Mouse (Mus musculus) embryonic facial prominence, embryonic 14.5 days (tissue): ENCODE data around the gene Nxn. TPM values are rescaled to one million over a fixed set of nuclear protein-coding genes. Genes with fewer than 3 reads are reported as not detected.
A peak's percentile ranks its signal among the peaks of the same experiment; 100 is the strongest.

Experiments
- ATAC-seq: fragments of 200-750 bp; cut with Nextera tagmentation; 2 replicates; pipeline ENCODE4 v1.8.0; 2017; ENCODE audit warnings: low read depth, moderate number of reproducible peaks, moderate TSS enrichment
- DNase-seq: peaks from one replicate; pipeline ENCODE4 v3.0.0-alpha.2; 2015; ENCODE audit warnings: low spot score
- H3K27ac ChIP-seq: fragments of 300-500 bp; sonication (generic); replicated peaks from 2 replicates; pipeline ENCODE4 v1.5.1; 2014; ENCODE audit warnings: low read depth, mild to moderate bottlenecking, low read length, moderate library complexity
- H3K27me3 ChIP-seq: fragments of 300-500 bp; sonication (generic); replicated peaks from 2 replicates; pipeline ENCODE4 v1.6.1; 2014; ENCODE audit warnings: low read length; ENCODE audit not compliant: control insufficient read depth, insufficient read depth
- H3K36me3 ChIP-seq: fragments of 300-500 bp; sonication (generic); 2 replicates; pipeline ENCODE4 v1.6.1; 2014; ENCODE audit warnings: low read length, mixed read lengths; ENCODE audit not compliant: control insufficient read depth, insufficient read depth
- H3K4me1 ChIP-seq: fragments of 300-500 bp; sonication (generic); 2 replicates; pipeline ENCODE4 v1.6.1; 2014; ENCODE audit warnings: antibody characterized with exemption, low read length; ENCODE audit not compliant: control insufficient read depth, insufficient read depth
- H3K4me2 ChIP-seq: fragments of 300-500 bp; sonication (generic); 2 replicates; pipeline ENCODE4 v1.6.1; 2014; ENCODE audit warnings: low read depth, mild to moderate bottlenecking, low read length, moderate library complexity, mixed read lengths
- H3K4me3 ChIP-seq: fragments of 300-500 bp; sonication (generic); 2 replicates; pipeline ENCODE4 v1.5.1; 2014; ENCODE audit warnings: low read depth, mild to moderate bottlenecking, low read length
- H3K9ac ChIP-seq: fragments of 300-500 bp; sonication (generic); 2 replicates; pipeline ENCODE4 v1.6.1; 2014; ENCODE audit warnings: low read depth, mild to moderate bottlenecking, low read length, moderate library complexity, mixed read lengths
- H3K9me3 ChIP-seq: fragments of 300-500 bp; sonication (generic); 2 replicates; pipeline ENCODE4 v1.6.1; 2016; ENCODE audit warnings: low read length; ENCODE audit not compliant: control insufficient read depth
- WGBS: fragments of 180-500 bp; shearing (Covaris S2); extraction: QIAGEN DNeasy Blood & Tissue Kit; methylation state at CpG from one replicate; pipeline ENCODE4 v1.1.7; 2014; 5-methylcytosine and 5-hydroxymethylcytosine counted together
- polyA plus RNA-seq: library from polyadenylated mRNA; unstranded; fragments of >200 nt; fragmentation: Nextera tagmentation; extraction: Ambion mirVana; gene quantifications from 2 replicates; pipeline ENCODE4 v1.2.1, GENCODE M21; 2014

The Nxn gene
- polyA plus RNA-seq: 63.8 and 70.2 TPM in 2 replicates

DNA sequence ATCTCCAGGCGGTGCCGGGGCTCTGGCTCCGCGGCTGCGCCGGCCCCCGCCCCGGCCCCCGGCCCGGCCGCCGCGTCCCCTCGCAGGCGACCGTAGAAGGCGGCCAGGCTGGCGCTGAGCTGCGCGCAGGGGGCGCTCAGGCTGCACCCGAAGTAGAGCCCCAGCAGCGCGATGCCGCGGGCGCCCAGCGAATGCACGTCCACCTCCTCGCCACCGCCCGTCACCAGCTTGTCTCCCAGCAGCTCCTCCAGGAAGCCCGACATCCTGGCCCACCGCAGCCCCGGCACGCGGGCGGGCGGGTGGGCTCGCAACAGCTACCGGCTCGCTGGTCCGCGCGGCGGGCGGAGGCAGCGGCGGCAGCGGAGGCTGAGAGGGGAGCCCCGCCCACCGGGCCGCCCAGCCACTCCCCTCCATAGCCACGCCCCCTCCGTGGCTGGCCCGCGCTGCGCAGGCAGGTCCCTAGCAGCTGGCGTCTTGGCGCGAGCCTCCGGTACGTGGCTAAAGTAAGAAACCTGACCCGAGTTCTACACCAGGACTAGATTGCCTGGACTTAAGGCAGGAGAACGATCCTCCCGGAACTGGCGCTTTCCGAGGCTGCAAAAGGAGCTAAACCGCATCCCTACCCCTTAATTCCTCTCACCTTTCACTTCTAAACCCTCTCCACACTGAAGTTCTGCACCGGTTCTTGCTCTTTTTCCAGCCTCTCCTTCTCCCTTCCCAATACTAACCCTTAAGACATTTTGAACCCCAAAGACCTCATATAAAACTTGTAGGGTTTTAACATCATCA is at the start of gene Nxn:
Gene Nxn, minus strand, starts transcription at position 343 of the 789 bp plus-strand sequence.
- H3K4me3 ChIP-seq: peak within 1 kb of the TSS; percentile 88
- no peaks in the 10 kb centered on the region for H3K36me3 ChIP-seq
- ATAC-seq: peak; percentile 94
- H3K4me1 ChIP-seq: peaks cover 27% of the 10 kb centered on the region
- H3K4me2 ChIP-seq: peak within 1 kb of the TSS; percentile 73
- peak; percentile 96 for DNase-seq
- 0% methylated on average over 17 of the region's 70 CpGs for WGBS
- no peaks in the 10 kb centered on the region for H3K27me3 ChIP-seq
- H3K9me3 ChIP-seq: no peaks in the 10 kb centered on the region
- peak within 1 kb of the TSS; percentile 91 for H3K9ac ChIP-seq
- H3K27ac ChIP-seq: peak within 1 kb of the TSS; percentile 88

DNA sequence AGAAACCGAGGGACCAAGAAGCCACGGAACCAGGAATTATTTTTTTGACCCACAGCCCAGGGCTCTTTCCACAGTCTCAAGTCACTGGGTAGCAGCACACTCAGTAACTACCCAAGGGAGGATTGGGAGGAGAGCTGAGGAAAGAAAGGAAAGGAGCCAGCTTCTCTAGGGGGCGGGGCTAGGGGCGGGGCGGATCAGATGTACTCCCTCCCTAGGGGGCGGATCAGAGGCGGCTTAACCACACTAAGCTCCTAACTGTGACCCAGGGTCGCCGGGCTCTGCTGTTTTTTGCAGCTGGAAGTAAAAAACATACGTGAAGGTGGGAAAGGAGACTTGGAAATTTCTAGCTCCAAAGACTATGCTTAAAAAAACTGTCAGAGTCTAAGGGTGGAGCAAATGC is 47.3 kb upstream of the Nxn start:
- Histone ChIP-seq H3K9me3 (no peaks in the 10 kb centered on the region), H3K9ac (no peak overlapping the region), H3K4me1 (peaks cover 35% of the 10 kb centered on the region), H3K4me3 (no peak overlapping the region), H3K27ac (peak overlapping the region; percentile 61), H3K27me3 (no peaks in the 10 kb centered on the region), H3K36me3 (peaks cover 35% of the 10 kb centered on the region; the same call in 1 of the 2 replicates), H3K4me2 (no peak overlapping the region)
- 3% methylated on average over 10 of the region's 10 CpGs for WGBS
- ATAC-seq (no peak), DNase-seq (peak; percentile 83)

DNA sequence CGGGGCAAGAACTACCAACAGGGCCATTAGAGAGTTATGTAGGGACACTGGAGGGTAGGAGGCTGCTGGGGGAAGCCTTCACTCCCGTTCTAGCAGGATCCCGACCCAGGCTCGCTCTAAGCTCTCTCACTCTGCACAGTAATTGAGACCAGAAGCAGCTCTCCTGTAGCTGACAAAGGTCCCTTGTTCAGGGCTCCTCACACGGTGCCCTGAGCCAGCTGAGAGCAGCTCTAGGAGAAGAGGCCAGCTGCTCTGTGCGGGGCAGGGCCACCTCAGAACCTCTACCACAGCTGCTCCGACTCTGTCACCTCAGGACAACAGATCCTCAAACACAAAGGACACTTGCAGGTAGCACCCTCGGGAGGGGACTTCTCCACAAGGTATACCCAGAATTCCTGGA is 46.5 kb upstream of the Nxn start:
- Histone ChIP-seq H3K9ac (no peak overlapping the region), H3K27ac (peak overlapping the region; percentile 61), H3K4me2 (no peak overlapping the region), H3K27me3 (no peaks in the 10 kb centered on the region), H3K9me3 (no peaks in the 10 kb centered on the region), H3K36me3 (peaks cover 29% of the 10 kb centered on the region; the same call in 1 of the 2 replicates), H3K4me1 (peaks cover 35% of the 10 kb centered on the region), H3K4me3 (no peak overlapping the region)
- DNase-seq (peak; percentile 56), ATAC-seq (peak; percentile 39)
- 17% methylated on average over 8 of the region's 8 CpGs for WGBS

DNA sequence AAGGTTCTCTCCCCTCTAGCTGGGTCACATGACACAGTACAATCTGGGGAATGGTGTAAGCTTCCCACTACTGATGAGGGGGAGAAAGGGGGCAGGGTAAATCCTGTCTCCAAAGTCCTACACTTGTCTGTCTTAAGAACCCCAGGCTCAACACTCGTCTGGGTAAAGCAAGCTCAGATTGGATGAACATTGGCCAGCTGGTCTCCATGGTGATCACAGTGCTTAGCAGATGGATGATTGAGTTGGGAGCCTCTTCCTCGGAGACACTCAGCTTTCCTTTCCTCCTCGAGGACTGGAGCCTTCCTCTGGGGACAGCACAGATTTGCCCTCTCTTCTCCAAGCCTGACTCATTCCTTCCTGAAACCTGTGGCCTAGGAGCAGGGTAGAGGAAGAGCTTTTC is 40.7 kb upstream of the Nxn start:
- ATAC-seq: no peak
- H3K4me3 ChIP-seq: no peak overlapping the region
- 16% methylated on average over 3 of the region's 3 CpGs for WGBS
- no peak overlapping the region for H3K27ac ChIP-seq
- no peak for DNase-seq
- H3K27me3 ChIP-seq: no peaks in the 10 kb centered on the region
- H3K9ac ChIP-seq: no peak overlapping the region
- H3K9me3 ChIP-seq: no peaks in the 10 kb centered on the region
- H3K4me1 ChIP-seq: peaks cover 26% of the 10 kb centered on the region
- no peak overlapping the region for H3K4me2 ChIP-seq
- H3K36me3 ChIP-seq: peaks cover 13% of the 10 kb centered on the region

DNA sequence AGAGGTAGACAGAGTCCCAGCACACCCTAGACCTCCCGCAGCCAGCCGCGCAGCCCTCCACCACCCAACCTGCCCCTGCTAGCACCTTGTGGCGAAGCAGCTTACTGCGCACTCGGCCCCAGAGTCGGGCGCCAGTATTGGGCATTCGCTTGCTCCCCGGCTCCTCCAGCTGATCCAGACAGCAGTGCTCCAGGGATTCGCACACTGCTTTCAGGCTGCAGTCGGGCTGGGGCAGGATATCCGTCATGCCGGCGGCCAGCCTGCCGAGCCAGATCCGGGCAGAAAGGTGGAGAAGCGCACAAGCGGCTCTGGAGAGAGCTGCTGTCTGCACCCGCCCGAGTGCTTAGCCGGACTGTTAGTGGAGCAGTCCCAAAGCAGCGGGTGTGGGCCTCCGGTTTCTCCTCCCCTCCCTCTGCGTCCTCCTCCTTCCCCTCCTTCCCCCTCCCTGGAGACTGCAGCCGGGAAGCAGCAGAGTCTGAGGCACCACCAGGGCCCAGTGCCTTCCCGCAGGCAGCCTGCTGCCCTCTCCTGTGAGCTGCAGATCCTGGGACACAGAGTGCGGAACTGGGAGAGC is 38.0 kb upstream of the Nxn start:
- peak; percentile 80 for ATAC-seq
- peaks cover 26% of the 10 kb centered on the region for H3K4me1 ChIP-seq
- peak overlapping the region; percentile 80 for H3K27ac ChIP-seq

DNA sequence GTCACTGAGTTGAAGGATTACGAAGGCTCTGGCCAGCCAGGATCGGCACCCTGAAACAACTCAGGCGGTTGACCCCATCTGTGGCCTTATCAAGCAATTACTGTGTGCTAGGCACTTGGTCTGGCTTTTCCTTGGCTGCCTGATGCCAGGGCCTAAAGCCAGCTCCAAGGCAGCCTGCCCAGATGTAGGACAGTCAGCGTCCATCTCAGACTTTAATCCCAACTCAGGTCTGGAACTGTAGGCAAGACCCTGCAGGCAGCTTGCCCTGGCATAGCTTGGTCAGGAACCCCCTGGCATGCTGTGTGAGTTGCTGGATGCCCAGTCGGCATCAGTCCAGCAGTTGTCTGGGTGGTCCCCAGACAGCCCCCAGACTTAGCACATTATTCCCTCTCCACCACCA is 37.1 kb upstream of the Nxn start:
- Histone ChIP-seq H3K27ac (no peak overlapping the region), H3K9ac (peak overlapping the region; percentile 64), H3K36me3 (peaks cover 12% of the 10 kb centered on the region), H3K4me3 (peak overlapping the region; percentile 40; the same call in 1 of the 2 replicates), H3K4me1 (peaks cover 30% of the 10 kb centered on the region), H3K4me2 (peak overlapping the region; percentile 75), H3K9me3 (no peaks in the 10 kb centered on the region), H3K27me3 (no peaks in the 10 kb centered on the region)
- no peak for DNase-seq
- WGBS: 70% methylated on average over 5 of the region's 5 CpGs
- ATAC-seq: no peak

More for the DNA sequence above, 38.0 kb upstream of the Nxn start:
- no peaks in the 10 kb centered on the region for H3K9me3 ChIP-seq
- peaks cover 12% of the 10 kb centered on the region for H3K36me3 ChIP-seq
- H3K4me2 ChIP-seq: peak overlapping the region; percentile 75
- DNase-seq: peak; percentile 90
- H3K4me3 ChIP-seq: peak overlapping the region; percentile 40
- WGBS: 4% methylated on average over 21 of the region's 28 CpGs
- no peaks in the 10 kb centered on the region for H3K27me3 ChIP-seq
- peak overlapping the region; percentile 64 for H3K9ac ChIP-seq

DNA sequence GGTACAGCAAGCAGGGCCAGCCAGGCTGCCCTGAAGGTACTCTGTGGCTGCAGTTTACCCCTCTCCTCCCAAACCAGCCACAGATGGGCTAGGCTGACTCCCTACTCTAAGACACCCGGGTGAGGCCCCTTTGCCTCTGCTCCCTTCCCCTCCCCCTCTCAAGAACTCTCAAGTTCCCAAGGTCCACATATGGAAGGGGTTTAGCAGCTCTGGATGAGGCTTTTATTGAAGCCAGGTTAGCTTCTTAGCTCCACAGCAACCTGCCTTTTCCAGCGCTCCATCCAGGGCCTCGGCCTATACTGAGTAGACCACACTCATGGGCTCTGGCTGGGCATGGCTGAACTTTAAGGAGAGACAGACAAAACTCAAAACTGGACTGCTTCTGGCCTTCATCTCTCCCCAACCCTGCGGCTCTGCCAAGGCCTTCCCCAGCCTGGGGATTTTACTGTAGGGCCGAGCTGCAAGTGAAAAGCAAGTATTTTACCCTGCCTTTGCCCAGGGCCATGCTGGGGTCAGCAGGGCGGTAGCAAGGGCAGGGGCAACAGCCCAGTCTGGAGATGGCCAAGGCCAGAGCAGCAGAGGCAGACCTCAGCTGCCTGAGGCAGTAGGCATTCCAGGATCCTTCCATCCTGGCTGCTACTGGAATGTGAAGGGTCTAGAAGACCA is 31.2 kb upstream of the Nxn start:
- WGBS: 29% methylated on average over 6 of the region's 6 CpGs
- DNase-seq: peak; percentile 91
- H3K27ac ChIP-seq: peak overlapping the region; percentile 91
- H3K4me1 ChIP-seq: peaks cover 26% of the 10 kb centered on the region
- peak; percentile 79 for ATAC-seq
- H3K4me2 ChIP-seq: no peak overlapping the region
- no peaks in the 10 kb centered on the region for H3K9me3 ChIP-seq
- no peaks in the 10 kb centered on the region for H3K27me3 ChIP-seq
- H3K4me3 ChIP-seq: no peak overlapping the region
- peaks cover 12% of the 10 kb centered on the region for H3K36me3 ChIP-seq
- peak overlapping the region; percentile 32; the same call in 1 of the 2 replicates for H3K9ac ChIP-seq

DNA sequence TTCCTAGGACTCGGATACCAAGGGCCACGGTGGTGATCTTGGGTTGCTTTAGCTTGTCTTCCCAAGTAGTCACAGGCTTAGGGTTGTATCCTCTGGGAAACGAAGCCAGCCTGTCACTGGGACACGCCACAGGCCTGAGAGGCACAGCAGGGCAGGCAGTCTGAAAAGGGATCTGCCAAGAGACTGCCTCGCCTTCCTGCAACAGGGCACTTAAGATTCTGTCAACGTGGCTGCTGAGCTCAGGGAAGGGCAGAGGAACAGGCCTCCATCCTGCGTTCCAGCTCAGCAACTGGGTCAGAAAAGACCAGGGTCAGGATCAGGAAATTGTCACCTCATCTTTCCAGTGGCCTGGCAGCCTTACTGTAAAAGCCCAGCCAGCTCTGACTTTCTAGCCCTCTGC is 30.6 kb upstream of the Nxn start:
- DNase-seq: no peak
- Histone ChIP-seq H3K4me1 (peaks cover 21% of the 10 kb centered on the region), H3K27ac (peak overlapping the region; percentile 91), H3K4me3 (no peak overlapping the region), H3K9me3 (no peaks in the 10 kb centered on the region), H3K9ac (peak overlapping the region; percentile 32; the same call in 1 of the 2 replicates), H3K36me3 (peaks cover 18% of the 10 kb centered on the region), H3K27me3 (no peaks in the 10 kb centered on the region), H3K4me2 (no peak overlapping the region)
- 38% methylated on average over 7 of the region's 7 CpGs for WGBS
- no peak for ATAC-seq
